Mouse (Mus musculus) intestine, postnatal 0 days (tissue): ENCODE measurements around the gene Zfp652. TPM values are rescaled to one million over a fixed set of nuclear protein-coding genes. Genes with fewer than 3 reads are reported as not detected.
A peak's percentile ranks its signal among the peaks of the same experiment; 100 is the strongest.

ENCODE experiments used
- ATAC-seq: fragments of 200-750 bp; cut with Nextera tagmentation; 2 replicates; pipeline ENCODE4 v1.8.0; 2017; ENCODE audit warnings: mild to moderate bottlenecking, moderate TSS enrichment, moderate library complexity
- H3K27ac ChIP-seq: fragments of 300-500 bp; sonication (generic); 2 replicates; pipeline ENCODE4 v1.5.1; 2014; ENCODE audit warnings: mild to moderate bottlenecking, low read depth, low read length, moderate library complexity
- H3K27me3 ChIP-seq: fragments of 300-500 bp; sonication (generic); replicated peaks from 2 replicates; pipeline ENCODE4 v1.6.1; 2014; ENCODE audit warnings: low read length, mixed read lengths; ENCODE audit not compliant: control insufficient read depth, insufficient read depth
- H3K36me3 ChIP-seq: fragments of 300-500 bp; sonication (generic); 2 replicates; pipeline ENCODE4 v1.6.1; 2014; ENCODE audit warnings: mild to moderate bottlenecking, moderate library complexity; ENCODE audit not compliant: control insufficient read depth, insufficient read depth
- H3K4me1 ChIP-seq: fragments of 300-500 bp; sonication (generic); replicated peaks from 2 replicates; pipeline ENCODE4 v1.6.1; 2014; ENCODE audit warnings: antibody characterized with exemption, low read length, mixed read lengths; ENCODE audit not compliant: control insufficient read depth, insufficient read depth
- H3K4me2 ChIP-seq: fragments of 300-500 bp; sonication (generic); replicated peaks from 2 replicates; pipeline ENCODE4 v1.6.1; 2014; ENCODE audit warnings: low read depth, mild to moderate bottlenecking, moderate library complexity
- H3K4me3 ChIP-seq: fragments of 300-500 bp; sonication (generic); 2 replicates; pipeline ENCODE4 v1.5.1; 2014; ENCODE audit warnings: low read depth, low read length
- H3K9ac ChIP-seq: fragments of 300-500 bp; sonication (generic); 2 replicates; pipeline ENCODE4 v1.6.1; 2014; ENCODE audit warnings: mild to moderate bottlenecking, low read depth, low read length
- H3K9me3 ChIP-seq: fragments of 300-500 bp; sonication (generic); 2 replicates; pipeline ENCODE4 v1.6.1; 2016; ENCODE audit warnings: mixed run types; ENCODE audit not compliant: control insufficient read depth
- CTCF ChIP-seq: sonication (generic); IDR thresholded peaks from 2 replicates; pipeline ENCODE4 v1.5.1; 2016; ENCODE audit warnings: low read depth, mild to moderate bottlenecking, control low read depth, antibody characterized with exemption, moderate library complexity
- whole genome bisulfite sequencing: fragments of 180-500 bp; shearing (Covaris S2); extraction: QIAGEN DNeasy Blood & Tissue Kit; methylation state at CpG from one replicate; pipeline ENCODE4 v1.1.7; 2014; 5-methylcytosine and 5-hydroxymethylcytosine counted together
- polyA plus RNA-seq: library from polyadenylated mRNA; unstranded; fragments of >200 nt; fragmentation: Nextera tagmentation; extraction: Ambion mirVana; gene quantifications from 2 replicates; pipeline ENCODE4 v1.2.1, GENCODE M21; 2015

Zfp652 gene
- polyA plus RNA-seq, 1 experiment from 2014 or later: 7.9 TPM

DNA sequence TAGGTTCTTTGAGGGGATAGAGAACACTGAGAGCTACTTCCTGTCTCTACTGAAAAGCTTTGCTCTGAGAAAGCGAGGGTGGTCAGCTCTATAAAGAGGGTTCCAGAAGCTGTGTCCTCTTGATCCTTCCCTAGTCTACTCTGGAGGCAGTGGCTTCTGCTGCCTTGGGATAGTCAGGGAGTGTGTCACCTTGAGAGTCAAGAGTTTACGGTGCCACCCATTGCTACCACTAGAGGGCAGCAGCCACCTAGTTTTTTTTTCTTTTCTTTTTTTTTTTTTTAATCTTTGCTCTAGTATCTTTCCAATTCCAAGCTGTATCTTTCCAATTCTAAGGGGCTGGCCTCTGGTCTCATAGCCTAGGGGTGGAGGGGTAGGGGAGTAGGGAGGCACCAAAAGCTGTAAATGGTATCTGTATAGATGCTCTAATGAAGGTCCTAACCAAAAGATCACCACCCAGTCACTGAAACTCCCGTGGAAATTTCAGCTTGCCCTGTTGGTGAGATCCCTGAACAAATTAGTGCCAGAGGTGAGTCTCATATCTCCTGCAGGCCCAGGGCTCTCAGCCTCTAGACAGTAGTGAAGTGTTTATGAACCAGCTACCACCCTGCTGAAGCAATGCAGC, 115.1 kb downstream of the Zfp652 start:
- 0 out of 2 replicates have a peak overlapping the region, but pooled peaks have one; percentile 37 for H3K4me2 ChIP-seq
- H3K36me3 ChIP-seq: peaks cover 7% of the 10 kb centered on the region; the same call in 1 of the 2 replicates
- TF ChIP-seq CTCF: peak; percentile 83
- H3K4me1 ChIP-seq: 0 out of 2 replicates have a peak, but pooled peaks cover 3% of the 10 kb centered on the region
- no peak overlapping the region; the same call in 1 of the 2 replicates for H3K27ac ChIP-seq
- no peak overlapping the region for H3K4me3 ChIP-seq
- no peak overlapping the region for H3K9ac ChIP-seq
- WGBS: 16% methylated on average over 3 of the region's 3 CpGs
- no peaks in the 10 kb centered on the region for H3K9me3 ChIP-seq
- ATAC-seq: no peak
- peaks cover 37% of the 10 kb centered on the region for H3K27me3 ChIP-seq

DNA sequence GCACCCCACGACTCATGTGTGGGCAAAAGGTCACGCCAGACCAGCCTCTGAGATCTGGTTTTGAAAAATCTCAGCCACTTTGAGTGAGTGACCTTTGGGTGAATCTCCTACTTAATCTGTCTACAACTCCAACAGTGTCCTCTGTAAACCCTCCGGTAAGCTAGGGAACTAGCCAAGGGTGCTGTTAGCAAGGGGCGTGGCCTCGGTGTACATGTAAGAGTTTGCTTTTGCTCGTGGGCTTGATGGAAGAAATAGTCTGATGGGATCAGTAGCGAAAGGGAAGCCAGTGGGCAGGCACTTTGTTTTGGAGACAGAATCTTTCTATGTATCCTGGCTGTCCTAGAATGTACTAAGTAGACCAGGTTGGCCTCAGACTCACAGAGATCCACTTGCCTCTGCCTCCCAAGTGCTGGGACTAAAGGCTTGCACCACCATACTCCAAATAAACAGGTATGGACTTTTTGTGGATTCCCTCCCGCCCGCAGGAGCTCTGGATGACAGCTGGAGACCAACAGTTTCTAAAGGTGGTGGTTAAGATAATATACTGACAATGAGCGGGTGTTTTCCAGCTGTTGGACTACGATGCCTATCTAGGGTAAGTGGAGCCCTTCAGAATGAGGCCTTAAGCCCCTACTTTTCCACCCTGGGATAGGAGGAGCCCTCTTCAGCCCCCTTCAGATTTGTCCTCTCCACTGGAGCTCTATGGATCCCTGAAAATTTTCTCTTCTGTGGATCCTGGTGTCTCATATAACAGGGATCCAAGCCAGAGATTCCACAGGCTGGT, 115.9 kb downstream of the Zfp652 start:
- Histone ChIP-seq H3K27ac (no peak overlapping the region), H3K4me3 (no peak overlapping the region), H3K27me3 (peaks cover 41% of the 10 kb centered on the region), H3K4me2 (no peak overlapping the region), H3K9ac (no peak overlapping the region), H3K36me3 (peaks cover 7% of the 10 kb centered on the region; the same call in 1 of the 2 replicates), H3K9me3 (no peaks in the 10 kb centered on the region), H3K4me1 (0 out of 2 replicates have a peak, but pooled peaks cover 3% of the 10 kb centered on the region)
- WGBS: 72% methylated on average over 11 of the region's 11 CpGs
- TF ChIP-seq CTCF: no peak
- ATAC-seq: no peak

DNA sequence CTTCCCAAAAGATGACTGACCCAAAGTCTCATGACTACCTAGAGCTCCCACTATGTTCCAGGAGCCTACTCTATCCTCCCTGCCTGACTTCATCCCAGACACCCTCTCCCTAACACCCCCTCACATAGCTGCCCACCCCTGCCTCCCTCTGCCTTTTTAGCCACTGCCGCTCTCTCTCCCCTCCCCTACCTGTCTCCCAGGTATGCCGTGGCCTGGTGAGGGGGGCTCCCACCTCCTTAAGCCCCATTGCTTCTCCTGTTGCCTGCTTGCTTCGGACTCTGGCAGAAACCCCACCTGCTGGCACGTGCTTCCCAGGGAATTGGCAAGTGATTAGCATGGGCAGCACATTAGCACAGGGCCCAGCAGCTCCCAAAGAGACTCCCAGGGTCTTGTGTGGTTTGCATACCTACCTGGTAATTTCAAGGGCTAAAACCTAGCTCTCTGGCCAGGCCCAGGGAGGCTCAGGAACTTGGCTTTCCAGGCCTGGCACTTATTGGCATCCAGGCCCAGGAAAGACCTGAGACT, 117.1 kb downstream of the Zfp652 start:
- TF ChIP-seq CTCF: no peak
- Histone ChIP-seq H3K4me1 (0 out of 2 replicates have a peak, but pooled peaks cover 8% of the 10 kb centered on the region), H3K27me3 (peaks cover 46% of the 10 kb centered on the region), H3K27ac (no peak overlapping the region), H3K9me3 (no peaks in the 10 kb centered on the region), H3K4me3 (no peak overlapping the region), H3K4me2 (no peak overlapping the region), H3K9ac (no peak overlapping the region), H3K36me3 (peaks cover 7% of the 10 kb centered on the region; the same call in 1 of the 2 replicates)
- 66% methylated on average over 4 of the region's 4 CpGs for WGBS
- no peak for ATAC-seq

DNA sequence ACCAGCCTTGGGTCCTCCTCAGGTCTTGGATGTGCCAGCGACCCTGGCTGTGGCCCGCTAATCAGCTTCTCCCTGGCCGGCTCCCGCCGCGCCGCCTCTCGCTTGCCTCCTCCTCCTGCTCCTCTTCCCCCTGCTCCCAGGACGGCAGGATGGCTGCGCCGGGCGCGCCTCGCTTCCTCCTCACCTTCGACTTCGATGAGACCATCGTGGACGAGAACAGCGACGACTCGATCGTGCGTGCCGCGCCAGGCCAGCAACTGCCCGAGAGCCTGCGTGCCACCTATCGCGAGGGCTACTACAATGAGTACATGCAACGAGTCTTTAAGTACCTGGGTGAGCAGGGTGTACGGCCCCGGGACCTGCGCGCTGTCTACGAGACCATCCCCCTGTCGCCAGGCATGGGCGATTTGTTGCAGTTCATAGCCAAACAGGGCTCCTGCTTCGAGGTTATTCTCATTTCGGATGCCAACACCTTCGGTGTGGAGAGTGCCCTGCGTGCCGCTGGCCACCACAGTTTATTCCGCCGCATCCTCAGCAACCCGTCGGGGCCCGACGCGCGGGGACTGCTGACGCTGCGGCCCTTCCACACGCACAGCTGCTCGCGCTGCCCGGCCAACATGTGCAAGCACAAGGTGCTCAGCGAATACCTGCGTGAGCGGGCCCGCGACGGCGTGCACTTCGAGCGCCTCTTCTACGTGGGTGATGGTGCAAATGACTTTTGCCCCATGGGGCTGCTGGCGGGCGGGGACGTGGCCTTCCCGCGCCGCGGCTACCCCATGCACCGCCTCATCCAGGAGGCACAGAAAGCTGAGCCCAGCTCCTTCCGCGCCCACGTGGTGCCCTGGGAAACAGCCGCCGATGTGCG, 118.2 kb downstream of the Zfp652 start:
- H3K4me2 ChIP-seq: peak overlapping the region; percentile 60
- 9% methylated on average over 80 of the region's 80 CpGs for WGBS
- H3K36me3 ChIP-seq: peaks cover 7% of the 10 kb centered on the region; the same call in 1 of the 2 replicates
- peak overlapping the region; percentile 34 for H3K4me3 ChIP-seq
- H3K9me3 ChIP-seq: no peaks in the 10 kb centered on the region
- peak overlapping the region; percentile 26; the same call in 1 of the 2 replicates for H3K9ac ChIP-seq
- 0 out of 2 replicates have a peak, but pooled peaks have one; percentile 14 for ATAC-seq
- H3K27ac ChIP-seq: no peak overlapping the region
- H3K27me3 ChIP-seq: peaks cover 46% of the 10 kb centered on the region
- TF ChIP-seq CTCF: no peak
- peaks cover 9% of the 10 kb centered on the region; the same call in 1 of the 2 replicates for H3K4me1 ChIP-seq

DNA sequence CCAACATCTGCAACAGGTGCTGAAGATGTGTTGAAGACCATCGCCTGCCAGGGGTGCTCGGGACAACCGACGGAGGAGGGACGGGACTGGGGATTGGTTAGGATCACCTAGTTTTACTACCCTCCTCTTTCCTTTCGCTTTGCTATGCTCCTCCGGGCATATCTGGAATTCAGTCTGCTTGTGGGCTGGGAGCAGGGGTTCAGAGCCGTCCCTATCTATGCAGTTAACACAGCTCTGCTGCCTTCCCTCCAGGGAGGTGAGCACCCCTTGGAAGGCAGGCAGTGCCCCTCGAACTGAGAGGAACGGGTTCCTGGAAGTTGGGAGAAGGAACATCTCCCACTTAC, 118.8 kb downstream of the Zfp652 start:
- Histone ChIP-seq H3K4me3 (peak overlapping the region; percentile 34), H3K27ac (no peak overlapping the region), H3K9ac (no peak overlapping the region; the same call in 1 of the 2 replicates), H3K9me3 (no peaks in the 10 kb centered on the region), H3K36me3 (peaks cover 7% of the 10 kb centered on the region; the same call in 1 of the 2 replicates), H3K27me3 (peaks cover 46% of the 10 kb centered on the region), H3K4me2 (peak overlapping the region; percentile 60), H3K4me1 (peaks cover 15% of the 10 kb centered on the region; the same call in 1 of the 2 replicates)
- WGBS: 24% methylated on average over 10 of the region's 10 CpGs
- no peak for ATAC-seq
- TF ChIP-seq CTCF: no peak
